Mouse (Mus musculus): Measurements from ENCODE around the gene 5031439G07Rik.
A peak's percentile ranks its signal among the peaks of the same experiment; 100 is the strongest.
"Not testable (repeated sequence)": the region's sequence is repeated elsewhere in the genome, so short reads cannot be mapped to it uniquely, and the experiment has no call there.

Gene 5031439G07Rik

GRCm38 (mm10) chr15:84987874-84988825, at the start of gene 5031439G07Rik:
Gene 5031439G07Rik, minus strand, starts transcription at chr15:84988551.
- DNase-seq (ENCODE audit: low spot score in 2 of 2), result peak; percentile 71 to 79

GRCm38 (mm10) chr15:85037343-85037690, 49.0 kb upstream of the 5031439G07Rik start:
- DNase-seq (ENCODE audit: low spot score in 2 of 2), result no peak

- peak; percentile 94 to 96 for DNase-seq (ENCODE audit: low spot score in 2 of 2)
These were observed 48.4 kb upstream of the 5031439G07Rik start for GRCm38 (mm10) chr15:85036566-85037342.

- not testable (repeated sequence) for DNase-seq (ENCODE audit: low spot score in 2 of 2)
These were observed 45.6 kb upstream of the 5031439G07Rik start for GRCm38 (mm10) chr15:85033916-85034315.

- DNase-seq (ENCODE audit: low spot score in 2 of 2), result no peak
These were observed 43.5 kb upstream of the 5031439G07Rik start for GRCm38 (mm10) chr15:85031866-85032265.

GRCm38 (mm10) chr15:85030643-85031042, 42.3 kb upstream of the 5031439G07Rik start:
- not testable (repeated sequence) for DNase-seq (ENCODE audit: low spot score in 2 of 2)

GRCm38 (mm10) chr15:85028648-85029047, 40.3 kb upstream of the 5031439G07Rik start, which contains the start of gene Fam118a:
Gene Fam118a, plus strand, starts transcription at chr15:85028948.
- DNase-seq (ENCODE audit: low spot score in 2 of 2), result not testable (repeated sequence)

GRCm38 (mm10) chr15:85027740-85028139, 39.4 kb upstream of the 5031439G07Rik start:
- DNase-seq (ENCODE audit: low spot score in 2 of 2), result no peak

GRCm38 (mm10) chr15:85026197-85026596, 37.8 kb upstream of the 5031439G07Rik start:
- no peak for DNase-seq (ENCODE audit: low spot score in 2 of 2)

- DNase-seq (ENCODE audit: low spot score in 2 of 2), result no peak
These were observed 33.9 kb upstream of the 5031439G07Rik start for GRCm38 (mm10) chr15:85022211-85022610.

GRCm38 (mm10) chr15:85016951-85017664, 28.8 kb upstream of the 5031439G07Rik start, which contains the start of gene Upk3a:
Gene Upk3a, plus strand, starts transcription at chr15:85017141.
- no peak for DNase-seq (ENCODE audit: low spot score in 2 of 2)

- DNase-seq (ENCODE audit: low spot score in 2 of 2), result no peak
These were observed 27.4 kb upstream of the 5031439G07Rik start for GRCm38 (mm10) chr15:85015771-85016170.

- DNase-seq (ENCODE audit: low spot score in 2 of 2), result no peak
These were observed 24.3 kb upstream of the 5031439G07Rik start for GRCm38 (mm10) chr15:85012662-85013054.

GRCm38 (mm10) chr15:85011895-85012661, 23.7 kb upstream of the 5031439G07Rik start:
- DNase-seq (ENCODE audit: low spot score in 2 of 2), result no peak

GRCm38 (mm10) chr15:85009666-85010065, 21.3 kb upstream of the 5031439G07Rik start:
- DNase-seq (ENCODE audit: low spot score in 2 of 2), result no peak

- DNase-seq (ENCODE audit: low spot score in 2 of 2), result peak; percentile 56 to 76
These were observed 12.9 kb upstream of the 5031439G07Rik start for GRCm38 (mm10) chr15:85000984-85001982.

GRCm38 (mm10) chr15:84999911-85000310, 11.6 kb upstream of the 5031439G07Rik start:
- DNase-seq (ENCODE audit: low spot score in 2 of 2), result no peak

- DNase-seq (ENCODE audit: low spot score in 2 of 2), result no peak
These were observed 9.6 kb upstream of the 5031439G07Rik start for GRCm38 (mm10) chr15:84997768-84998454.

GRCm38 (mm10) chr15:84995967-84996366, 7.6 kb upstream of the 5031439G07Rik start:
- peak; percentile 31 to 56 for DNase-seq (ENCODE audit: low spot score in 2 of 2)
